Mouse (Mus musculus) left cerebral cortex, postnatal 4 days (tissue): Measurements from ENCODE around the gene Ints14. TPM values are rescaled to one million over a fixed set of nuclear protein-coding genes. Genes with fewer than 3 reads are reported as not detected.

ENCODE experiments used
- DNase-seq: peaks from one replicate; pipeline ENCODE4 v3.0.0-alpha.2; 2022
- intact Hi-C: fragments of 180-260 bp; cut with DNase I; formaldehyde crosslinking; loops from one replicate; pipeline ENCODE4 v1.15.1; 2025
- total RNA-seq, 2 experiments: library from RNA; stranded (reverse); gene quantifications; 2 replicates each; pipeline ENCODE4 v1.2.3; 2021

Ints14 gene
- 10 to 100 TPM; 22.1 to 24.2 TPM for total RNA-seq

GRCm38 (mm10) chr9:64960117-64960977 lies at the start of gene Ints14:
Gene Ints14, plus strand, starts transcription at chr9:64960905.
- intact Hi-C loops: no loop called here

GRCm38 (mm10) chr9:64913406-64913805 lies 47.3 kb upstream of the Ints14 start:
- intact Hi-C loops: no loop called here
- DNase-seq: no peak

More at GRCm38 (mm10) chr9:64960117-64960977, at the start of gene Ints14:
- peak; percentile 97 for DNase-seq

GRCm38 (mm10) chr9:64913973-64914372 lies 46.7 kb upstream of the Ints14 start:
- intact Hi-C loops: no loop called here
- no peak for DNase-seq

GRCm38 (mm10) chr9:64914629-64915028 lies 46.1 kb upstream of the Ints14 start:
- intact Hi-C loops: no loop called here
- DNase-seq: no peak

- intact Hi-C loops: no loop called here
- no peak for DNase-seq
Observed at GRCm38 (mm10) chr9:64918560-64918959, 42.1 kb upstream of the Ints14 start.

- intact Hi-C loops: no loop called here
- no peak for DNase-seq
Observed at GRCm38 (mm10) chr9:64925771-64926170, 34.9 kb upstream of the Ints14 start.

- peak; percentile 79 for DNase-seq
- intact Hi-C loops: no loop called here
Observed at GRCm38 (mm10) chr9:64926201-64926991, 34.3 kb upstream of the Ints14 start.

- intact Hi-C loops: no loop called here
Observed at GRCm38 (mm10) chr9:64930256-64930655, 30.4 kb upstream of the Ints14 start.

GRCm38 (mm10) chr9:64931751-64932610 lies 28.7 kb upstream of the Ints14 start:
- intact Hi-C loops: no loop called here
- DNase-seq: no peak

More at GRCm38 (mm10) chr9:64930256-64930655, 30.4 kb upstream of the Ints14 start:
- DNase-seq: no peak

- DNase-seq: peak; percentile 39
- intact Hi-C loops: no loop called here
Observed at GRCm38 (mm10) chr9:64934015-64934754, 26.5 kb upstream of the Ints14 start.

GRCm38 (mm10) chr9:64936508-64936907 lies 24.2 kb upstream of the Ints14 start:
- intact Hi-C loops: no loop called here
- DNase-seq: peak; percentile 56

- no peak for DNase-seq
- intact Hi-C loops: no loop called here
Observed at GRCm38 (mm10) chr9:64937491-64937890, 23.2 kb upstream of the Ints14 start.

- intact Hi-C loops: no loop called here
Observed at GRCm38 (mm10) chr9:64938535-64938934, 22.2 kb upstream of the Ints14 start.

GRCm38 (mm10) chr9:64939281-64939680 lies 21.4 kb upstream of the Ints14 start:
- no peak for DNase-seq
- intact Hi-C loops: no loop called here

More at GRCm38 (mm10) chr9:64938535-64938934, 22.2 kb upstream of the Ints14 start:
- no peak for DNase-seq

GRCm38 (mm10) chr9:64939790-64940189 lies 20.9 kb upstream of the Ints14 start:
- no peak for DNase-seq
- intact Hi-C loops: no loop called here

- intact Hi-C loops: no loop called here
- DNase-seq: no peak
Observed at GRCm38 (mm10) chr9:64940731-64941346, 19.9 kb upstream of the Ints14 start.

- intact Hi-C loops: no loop called here
Observed at GRCm38 (mm10) chr9:64941650-64942049, 19.1 kb upstream of the Ints14 start.

GRCm38 (mm10) chr9:64943997-64944396 lies 16.7 kb upstream of the Ints14 start:
- intact Hi-C loops: no loop called here
- no peak for DNase-seq

More at GRCm38 (mm10) chr9:64941650-64942049, 19.1 kb upstream of the Ints14 start:
- no peak for DNase-seq

GRCm38 (mm10) chr9:64947483-64948095 lies 13.1 kb upstream of the Ints14 start:
- DNase-seq: no peak
- intact Hi-C loops: no loop called here
